Mouse (Mus musculus) heart, embryonic 16.5 days (tissue): ENCODE measurements around the gene Cyth3. TPM values are rescaled to one million over a fixed set of nuclear protein-coding genes. Genes with fewer than 3 reads are reported as not detected.
A peak's percentile ranks its signal among the peaks of the same experiment; 100 is the strongest.

Source experiments
- ATAC-seq: fragments of 200-750 bp; cut with Nextera tagmentation; replicated peaks from 2 replicates; pipeline ENCODE4 v1.8.0; 2017; ENCODE audit warnings: moderate number of reproducible peaks; ENCODE audit not compliant: insufficient read depth, low FRiP score; ENCODE audit errors: extremely low read depth
- H3K27ac ChIP-seq: fragments of 300-500 bp; sonication (generic); 2 replicates; pipeline ENCODE4 v1.5.1; 2014; ENCODE audit warnings: mild to moderate bottlenecking, low read length, control low read depth, moderate library complexity
- H3K27me3 ChIP-seq: fragments of 300-500 bp; sonication (generic); 2 replicates; pipeline ENCODE4 v1.6.1; 2014; ENCODE audit warnings: low read length, mixed read lengths; ENCODE audit not compliant: control insufficient read depth, insufficient read depth
- H3K36me3 ChIP-seq: fragments of 300-500 bp; sonication (generic); 2 replicates; pipeline ENCODE4 v1.6.1; 2014; ENCODE audit not compliant: control insufficient read depth, insufficient read depth
- H3K4me1 ChIP-seq: fragments of 300-500 bp; sonication (generic); 2 replicates; pipeline ENCODE4 v1.6.1; 2014; ENCODE audit warnings: low read length, mixed read lengths; ENCODE audit not compliant: control insufficient read depth, insufficient read depth
- H3K4me2 ChIP-seq: fragments of 300-500 bp; sonication (generic); 2 replicates; pipeline ENCODE4 v1.6.1; 2014; ENCODE audit warnings: low read depth, mild to moderate bottlenecking, control low read depth, low read length
- H3K4me3 ChIP-seq: fragments of 300-500 bp; sonication (generic); 2 replicates; pipeline ENCODE4 v1.5.1; 2014; ENCODE audit warnings: mild to moderate bottlenecking, control low read depth, low read length
- H3K9ac ChIP-seq: fragments of 300-500 bp; sonication (generic); 2 replicates; pipeline ENCODE4 v1.6.1; 2014; ENCODE audit warnings: low read length, control low read depth
- H3K9me3 ChIP-seq: fragments of 300-500 bp; sonication (generic); replicated peaks from 2 replicates; pipeline ENCODE4 v1.6.1; 2016; ENCODE audit warnings: low read length; ENCODE audit not compliant: control insufficient read depth
- WGBS: fragments of 180-500 bp; shearing (Covaris S2); extraction: QIAGEN DNeasy Blood & Tissue Kit; methylation state at CpG from one replicate; pipeline ENCODE4 v1.1.7; 2014; 5-methylcytosine and 5-hydroxymethylcytosine counted together
- polyA plus RNA-seq: library from polyadenylated mRNA; unstranded; fragments of >200 nt; fragmentation: Nextera tagmentation; extraction: Ambion mirVana; gene quantifications from 2 replicates; pipeline ENCODE4 v1.2.1, GENCODE M21; 2015

The Cyth3 gene
- polyA plus RNA-seq, 1 experiment from 2014 or later = 59.4 TPM

- no peak overlapping the region for H3K4me2 ChIP-seq
- no peaks in the 10 kb centered on the region for H3K9me3 ChIP-seq
- H3K36me3 ChIP-seq = peaks cover 5% of the 10 kb centered on the region; the same call in 1 of the 2 replicates
- H3K4me3 ChIP-seq = no peak overlapping the region
- no peak for ATAC-seq
- H3K4me1 ChIP-seq = peaks cover 12% of the 10 kb centered on the region
- H3K27me3 ChIP-seq = no peaks in the 10 kb centered on the region
- no peak overlapping the region for H3K9ac ChIP-seq
- WGBS = 83% methylated on average over 2 of the region's 2 CpGs
- H3K27ac ChIP-seq = no peak overlapping the region
Observed at GRCm38 (mm10) chr5:143648058-143648457, 25.8 kb downstream of the Cyth3 start.

- H3K9me3 ChIP-seq = no peaks in the 10 kb centered on the region
- H3K4me1 ChIP-seq = peaks cover 17% of the 10 kb centered on the region
- H3K9ac ChIP-seq = no peak overlapping the region
- WGBS = 82% methylated on average over 6 of the region's 6 CpGs
- no peak for ATAC-seq
- no peak overlapping the region for H3K4me3 ChIP-seq
- H3K36me3 ChIP-seq = peaks cover 5% of the 10 kb centered on the region; the same call in 1 of the 2 replicates
- no peak overlapping the region for H3K27ac ChIP-seq
- H3K27me3 ChIP-seq = no peaks in the 10 kb centered on the region
- H3K4me2 ChIP-seq = no peak overlapping the region
Observed at GRCm38 (mm10) chr5:143649168-143649567, 26.9 kb downstream of the Cyth3 start.

- H3K9ac ChIP-seq = no peak overlapping the region
- peaks cover 45% of the 10 kb centered on the region for H3K4me1 ChIP-seq
- no peak overlapping the region for H3K4me2 ChIP-seq
- H3K27ac ChIP-seq = peak overlapping the region; percentile 21; the same call in 1 of the 2 replicates
- 80% methylated on average over 8 of the region's 8 CpGs for WGBS
- H3K36me3 ChIP-seq = peaks cover 5% of the 10 kb centered on the region; the same call in 1 of the 2 replicates
- H3K4me3 ChIP-seq = no peak overlapping the region
- no peak for ATAC-seq
- no peaks in the 10 kb centered on the region for H3K27me3 ChIP-seq
- H3K9me3 ChIP-seq = no peaks in the 10 kb centered on the region
Observed at GRCm38 (mm10) chr5:143651855-143652631, 29.8 kb downstream of the Cyth3 start.

GRCm38 (mm10) chr5:143653497-143653896 lies 31.2 kb downstream of the Cyth3 start:
- WGBS = 74% methylated on average over 5 of the region's 5 CpGs
- no peak overlapping the region for H3K4me3 ChIP-seq
- H3K9me3 ChIP-seq = no peaks in the 10 kb centered on the region
- H3K4me1 ChIP-seq = peaks cover 50% of the 10 kb centered on the region
- no peaks in the 10 kb centered on the region for H3K27me3 ChIP-seq
- no peak overlapping the region for H3K4me2 ChIP-seq
- peaks cover 5% of the 10 kb centered on the region; the same call in 1 of the 2 replicates for H3K36me3 ChIP-seq
- ATAC-seq = no peak
- no peak overlapping the region for H3K9ac ChIP-seq
- peak overlapping the region; percentile 37 for H3K27ac ChIP-seq

- WGBS = 19% methylated on average over 7 of the region's 7 CpGs
- no peak overlapping the region for H3K4me3 ChIP-seq
- peak overlapping the region; percentile 93 for H3K27ac ChIP-seq
- peaks cover 5% of the 10 kb centered on the region; the same call in 1 of the 2 replicates for H3K36me3 ChIP-seq
- ATAC-seq = peak; percentile 62
- peak overlapping the region; percentile 46 for H3K9ac ChIP-seq
- H3K4me1 ChIP-seq = peaks cover 57% of the 10 kb centered on the region
- H3K9me3 ChIP-seq = no peaks in the 10 kb centered on the region
- H3K27me3 ChIP-seq = no peaks in the 10 kb centered on the region
- H3K4me2 ChIP-seq = peak overlapping the region; percentile 26
Observed at GRCm38 (mm10) chr5:143654670-143655510, 32.6 kb downstream of the Cyth3 start.

GRCm38 (mm10) chr5:143655511-143655943 lies 33.3 kb downstream of the Cyth3 start:
- Histone ChIP-seq H3K4me3 (no peak overlapping the region), H3K27me3 (no peaks in the 10 kb centered on the region), H3K4me2 (0 out of 2 replicates have a peak overlapping the region, but pooled peaks have one; percentile 18), H3K9me3 (no peaks in the 10 kb centered on the region), H3K4me1 (peaks cover 60% of the 10 kb centered on the region), H3K9ac (peak overlapping the region; percentile 40; the same call in 1 of the 2 replicates), H3K27ac (peak overlapping the region; percentile 93), H3K36me3 (peaks cover 3% of the 10 kb centered on the region; the same call in 1 of the 2 replicates)
- WGBS = 45% methylated on average over 4 of the region's 4 CpGs
- no peak for ATAC-seq

- ATAC-seq = no peak
- H3K27ac ChIP-seq = peak overlapping the region; percentile 81
- H3K9me3 ChIP-seq = no peaks in the 10 kb centered on the region
- peak overlapping the region; percentile 1; the same call in 1 of the 2 replicates for H3K4me2 ChIP-seq
- peaks cover 57% of the 10 kb centered on the region for H3K4me1 ChIP-seq
- no peaks in the 10 kb centered on the region for H3K27me3 ChIP-seq
- H3K4me3 ChIP-seq = no peak overlapping the region
- H3K36me3 ChIP-seq = no peaks in the 10 kb centered on the region
- H3K9ac ChIP-seq = peak overlapping the region; percentile 27
- 28% methylated on average over 2 of the region's 2 CpGs for WGBS
Observed at GRCm38 (mm10) chr5:143656708-143657245, 34.5 kb downstream of the Cyth3 start.

GRCm38 (mm10) chr5:143659021-143659523 lies 36.8 kb downstream of the Cyth3 start:
- ATAC-seq = no peak
- 74% methylated on average over 8 of the region's 8 CpGs for WGBS

More at GRCm38 (mm10) chr5:143659021-143659523, 36.8 kb downstream of the Cyth3 start:
- no peaks in the 10 kb centered on the region for H3K27me3 ChIP-seq
- no peak overlapping the region for H3K27ac ChIP-seq
- H3K9ac ChIP-seq = no peak overlapping the region
- H3K9me3 ChIP-seq = no peaks in the 10 kb centered on the region
- no peak overlapping the region for H3K4me3 ChIP-seq
- H3K4me1 ChIP-seq = peaks cover 63% of the 10 kb centered on the region
- H3K36me3 ChIP-seq = no peaks in the 10 kb centered on the region
- no peak overlapping the region for H3K4me2 ChIP-seq
